Mouse (Mus musculus) thymus, postnatal 10 days (tissue): Measurements from ENCODE around the gene Foxd2.
A peak's percentile ranks its signal among the peaks of the same experiment; 100 is the strongest.

Experiments used
- DNase-seq, 2 experiments: peaks; one replicate each; pipeline ENCODE4 v3.0.0; 2021; ENCODE audit warnings: low spot score in 2 of 2

The Foxd2 gene

GRCm38 (mm10) chr4:114912705-114913593 is 4.3 kb upstream of the Foxd2 start:
- no peak for DNase-seq

GRCm38 (mm10) chr4:114909602-114910484 is 1.2 kb upstream of the Foxd2 start:
- DNase-seq = peak; percentile 10 to 29

- DNase-seq = peak; percentile 35 to 36
Observed at GRCm38 (mm10) chr4:114907951-114908828, 483 bp downstream of the Foxd2 start.

- DNase-seq = no peak
Observed at GRCm38 (mm10) chr4:114907056-114907917, 1.4 kb downstream of the Foxd2 start.

GRCm38 (mm10) chr4:114905969-114906680 is 2.5 kb downstream of the Foxd2 start:
- DNase-seq = no peak

GRCm38 (mm10) chr4:114905501-114905900 is 3.2 kb downstream of the Foxd2 start:
- DNase-seq = no peak

GRCm38 (mm10) chr4:114903422-114903782 is 5.3 kb downstream of the Foxd2 start:
- no peak for DNase-seq

GRCm38 (mm10) chr4:114902641-114903421 is 5.8 kb downstream of the Foxd2 start:
- DNase-seq = no peak

- DNase-seq = no peak
Observed at GRCm38 (mm10) chr4:114901643-114902351, 6.9 kb downstream of the Foxd2 start.

- no peak for DNase-seq
Observed at GRCm38 (mm10) chr4:114900866-114901642, 7.6 kb downstream of the Foxd2 start.

GRCm38 (mm10) chr4:114899885-114900284 is 8.8 kb downstream of the Foxd2 start:
- no peak for DNase-seq

- no peak for DNase-seq
Observed at GRCm38 (mm10) chr4:114897853-114898252, 10.8 kb downstream of the Foxd2 start.

- no peak for DNase-seq
Observed at GRCm38 (mm10) chr4:114882232-114882631, 26.4 kb downstream of the Foxd2 start.

GRCm38 (mm10) chr4:114876441-114876972 is 32.2 kb downstream of the Foxd2 start:
- DNase-seq = no peak

GRCm38 (mm10) chr4:114869765-114870490 is 38.7 kb downstream of the Foxd2 start:
- no peak for DNase-seq

- no peak for DNase-seq
Observed at GRCm38 (mm10) chr4:114863166-114863565, 45.5 kb downstream of the Foxd2 start.

- DNase-seq = no peak
Observed at GRCm38 (mm10) chr4:114858426-114858825, 50.2 kb downstream of the Foxd2 start.
